Mouse (Mus musculus) testis, adult 2 months (tissue): ENCODE data around the gene Sufu. TPM values are rescaled to one million over a fixed set of nuclear protein-coding genes. Genes with fewer than 3 reads are reported as not detected.

Experiments used
- H3K27ac ChIP-seq: fragments of 200-500 bp; 2 replicates; pipeline ENCODE4 v1.5.1; 2012; ENCODE audit warnings: low read depth, low read length; ENCODE audit not compliant: control insufficient read depth, insufficient read depth
- H3K27me3 ChIP-seq: fragments of 200-500 bp; 2 replicates; pipeline ENCODE4 v1.6.1; 2012; ENCODE audit warnings: mild to moderate bottlenecking, low read length, moderate library complexity; ENCODE audit not compliant: control insufficient read depth, insufficient read depth
- H3K36me3 ChIP-seq: fragments of 200-500 bp; 2 replicates; pipeline ENCODE4 v1.6.1; 2012; ENCODE audit warnings: mild to moderate bottlenecking, low read length; ENCODE audit not compliant: control insufficient read depth, insufficient read depth
- H3K4me1 ChIP-seq: fragments of 200-500 bp; 2 replicates; pipeline ENCODE4 v1.6.1; 2012; ENCODE audit warnings: low read length; ENCODE audit not compliant: control insufficient read depth, insufficient read depth
- H3K4me3 ChIP-seq: fragments of 200-500 bp; 2 replicates; pipeline ENCODE4 v1.5.1; 2012; ENCODE audit warnings: low read depth, mild to moderate bottlenecking, low read length, moderate library complexity, mixed read lengths; ENCODE audit not compliant: control insufficient read depth
- CTCF ChIP-seq: fragments of 200-500 bp; IDR thresholded peaks from 2 replicates; pipeline ENCODE4 v1.5.1; 2012; ENCODE audit warnings: low read depth, mild to moderate bottlenecking, inconsistent platforms, low read length, moderate library complexity; ENCODE audit not compliant: control insufficient read depth, insufficient read depth, insufficient replicate concordance
- POLR2A ChIP-seq: fragments of 200-500 bp; IDR thresholded peaks from 2 replicates; pipeline ENCODE4 v1.6.1; 2012; ENCODE audit warnings: low read depth, mild to moderate bottlenecking, inconsistent platforms, low read length, moderate library complexity; ENCODE audit not compliant: control insufficient read depth
- polyA plus RNA-seq: library from polyadenylated mRNA; depleted of rRNA; stranded (reverse); fragments of >200 nt; gene quantifications from 2 replicates; pipeline ENCODE4 v1.2.3, GENCODE M21; 2012

The Sufu gene
- polyA plus RNA-seq, 1 experiment: 186 TPM

- Histone ChIP-seq H3K36me3 (no peaks in the 10 kb centered on the region), H3K27me3 (no peaks in the 10 kb centered on the region), H3K4me3 (no peak overlapping the region), H3K27ac (no peak overlapping the region), H3K4me1 (no peaks in the 10 kb centered on the region)
- TF ChIP-seq POLR2A (no peak), CTCF (no peak)
These were observed 70.4 kb downstream of the Sufu start for GRCm38 (mm10) chr19:46467051-46467503.

DNA sequence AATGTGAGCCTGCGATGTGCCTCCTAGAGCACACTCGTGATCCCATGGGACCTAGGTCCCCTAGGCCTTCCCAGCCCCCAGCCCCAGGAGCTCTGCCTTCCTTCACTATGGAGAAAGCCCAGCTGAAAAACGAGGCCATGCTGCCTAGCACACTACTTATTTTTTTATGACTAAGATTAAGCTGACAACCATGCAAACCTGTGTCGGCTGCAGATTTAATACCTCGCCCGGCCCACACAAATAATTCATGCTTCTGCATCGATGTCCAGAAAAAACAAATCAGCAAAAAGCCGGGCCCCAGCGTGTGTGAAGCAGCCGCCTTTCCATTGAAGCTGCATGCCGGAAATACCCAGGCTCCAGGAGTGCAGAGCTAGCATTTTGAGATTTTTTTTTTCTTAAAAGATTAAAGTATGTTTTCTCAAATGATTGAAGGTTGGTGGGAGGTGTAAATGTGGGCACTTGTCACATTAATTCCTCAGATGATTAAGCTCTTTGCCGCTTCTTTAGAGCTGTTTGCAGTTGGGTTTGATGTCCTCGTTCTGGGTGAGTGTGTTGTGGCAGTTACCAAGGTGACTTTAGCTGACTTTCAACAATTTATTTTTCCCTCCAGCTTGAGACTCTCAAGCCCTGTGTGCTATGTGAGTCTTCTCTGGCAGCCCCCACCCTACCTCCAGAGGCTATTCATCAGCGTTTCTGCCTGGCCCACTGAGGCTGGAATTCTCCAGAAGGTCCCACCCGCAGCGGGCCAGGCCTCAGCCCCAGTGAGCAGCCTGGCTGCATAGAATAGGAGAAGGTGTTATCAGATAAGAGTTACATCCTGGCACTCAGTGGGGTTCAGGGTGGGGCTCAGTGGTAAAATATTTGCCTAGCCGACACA, 73.9 kb downstream of the Sufu start:
- Histone ChIP-seq H3K4me1 (no peaks in the 10 kb centered on the region), H3K27me3 (no peaks in the 10 kb centered on the region), H3K4me3 (no peak overlapping the region), H3K27ac (no peak overlapping the region), H3K36me3 (no peaks in the 10 kb centered on the region; the same call in 1 of the 2 replicates)
- no peak for TF ChIP-seq POLR2A
- TF ChIP-seq CTCF: no peak

DNA sequence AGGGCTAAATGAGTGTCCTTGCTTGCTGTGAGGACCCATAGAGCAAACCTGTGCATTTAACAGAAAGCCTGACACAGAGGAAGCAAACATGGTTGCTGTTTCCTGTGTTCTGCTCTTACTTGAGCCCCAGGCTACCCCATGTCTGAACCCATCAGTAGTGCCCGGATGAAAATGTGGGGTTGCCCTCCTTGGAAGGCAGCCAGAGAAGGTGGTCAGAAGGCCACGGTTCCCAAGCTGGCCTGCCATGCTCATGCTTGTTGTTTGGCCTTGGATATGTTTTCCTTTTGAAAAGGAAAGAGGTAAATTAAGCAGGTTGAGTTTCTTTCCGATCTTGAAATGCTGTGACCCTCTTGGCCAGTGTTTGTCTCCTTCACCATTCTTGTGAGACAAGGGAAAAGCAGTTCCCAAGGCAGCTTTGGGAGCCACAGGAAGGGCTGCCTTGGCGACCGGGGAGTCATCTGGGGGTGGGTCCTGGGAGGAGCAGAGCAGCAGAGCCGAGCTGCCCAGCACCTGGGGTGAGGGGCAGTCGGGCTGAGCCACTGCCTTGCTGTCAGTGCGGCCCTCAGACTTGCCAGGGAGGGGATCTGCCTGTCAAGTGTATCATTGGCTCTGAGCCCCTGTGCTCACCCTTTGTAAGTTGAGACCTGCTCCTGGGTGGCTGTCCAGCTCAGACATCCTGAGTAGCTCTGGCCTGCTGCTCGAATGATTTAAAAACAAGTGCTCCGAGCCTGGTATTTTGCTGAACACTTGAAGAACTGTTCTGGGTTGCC, 74.8 kb downstream of the Sufu start:
- TF ChIP-seq CTCF (no peak), POLR2A (no peak)
- Histone ChIP-seq H3K36me3 (no peaks in the 10 kb centered on the region; the same call in 1 of the 2 replicates), H3K4me3 (no peak overlapping the region), H3K27me3 (no peaks in the 10 kb centered on the region), H3K4me1 (no peaks in the 10 kb centered on the region), H3K27ac (no peak overlapping the region)

GRCm38 (mm10) chr19:46477432-46477845, 80.7 kb downstream of the Sufu start:
- no peaks in the 10 kb centered on the region; the same call in 1 of the 2 replicates for H3K4me1 ChIP-seq
- no peak overlapping the region for H3K27ac ChIP-seq
- H3K36me3 ChIP-seq: no peaks in the 10 kb centered on the region; the same call in 1 of the 2 replicates
- H3K4me3 ChIP-seq: no peak overlapping the region
- TF ChIP-seq CTCF (no peak), POLR2A (no peak)
- no peaks in the 10 kb centered on the region for H3K27me3 ChIP-seq

GRCm38 (mm10) chr19:46478242-46478641, 81.5 kb downstream of the Sufu start:
- Histone ChIP-seq H3K4me1 (peaks cover 3% of the 10 kb centered on the region; the same call in 1 of the 2 replicates), H3K27me3 (no peaks in the 10 kb centered on the region), H3K27ac (no peak overlapping the region), H3K4me3 (no peak overlapping the region), H3K36me3 (no peaks in the 10 kb centered on the region; the same call in 1 of the 2 replicates)
- TF ChIP-seq POLR2A (no peak), CTCF (no peak)

DNA sequence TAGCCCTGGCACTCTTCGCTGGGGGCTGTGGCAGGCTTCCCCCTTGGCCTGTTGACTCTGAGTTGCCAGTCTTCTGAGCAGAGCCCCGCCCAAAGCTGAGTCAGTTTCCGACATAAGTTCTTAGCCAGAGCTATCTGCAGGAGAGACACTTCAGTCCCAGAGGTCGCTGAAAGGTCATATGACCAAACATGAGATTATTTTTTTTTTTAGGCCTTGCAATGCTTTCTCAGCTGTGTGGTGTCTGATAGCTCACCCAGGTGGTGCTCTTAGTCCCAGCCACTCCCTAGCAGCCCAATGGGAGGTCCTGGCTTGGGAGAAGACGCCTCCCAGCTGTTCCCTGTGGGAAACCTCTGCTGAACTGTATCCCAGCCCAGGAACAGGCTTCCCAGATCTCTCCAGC, 82.1 kb downstream of the Sufu start:
- Histone ChIP-seq H3K36me3 (no peaks in the 10 kb centered on the region; the same call in 1 of the 2 replicates), H3K4me1 (peaks cover 7% of the 10 kb centered on the region), H3K27ac (no peak overlapping the region), H3K4me3 (no peak overlapping the region), H3K27me3 (no peaks in the 10 kb centered on the region)
- TF ChIP-seq CTCF: no peak
- TF ChIP-seq POLR2A: no peak
